Mouse (Mus musculus) liver, adult (tissue): ENCODE results near the gene Col26a1.

Experiments used
- GATA4 ChIP-seq: IDR thresholded peaks from 2 replicates; pipeline ENCODE4 v1.6.1; 2014; ENCODE audit warnings: mild to moderate bottlenecking, low read length; ENCODE audit not compliant: insufficient replicate concordance

Gene Col26a1

GRCm38 (mm10) chr5:136861191-136861940 lies 21.6 kb downstream of the Col26a1 start:
- no peak for TF ChIP-seq GATA4

GRCm38 (mm10) chr5:136850716-136851115 lies 32.3 kb downstream of the Col26a1 start:
- TF ChIP-seq GATA4: no peak

GRCm38 (mm10) chr5:136846385-136847264 lies 36.4 kb downstream of the Col26a1 start:
- no peak for TF ChIP-seq GATA4

GRCm38 (mm10) chr5:136843930-136844329 lies 39.1 kb downstream of the Col26a1 start:
- no peak for TF ChIP-seq GATA4

DNA sequence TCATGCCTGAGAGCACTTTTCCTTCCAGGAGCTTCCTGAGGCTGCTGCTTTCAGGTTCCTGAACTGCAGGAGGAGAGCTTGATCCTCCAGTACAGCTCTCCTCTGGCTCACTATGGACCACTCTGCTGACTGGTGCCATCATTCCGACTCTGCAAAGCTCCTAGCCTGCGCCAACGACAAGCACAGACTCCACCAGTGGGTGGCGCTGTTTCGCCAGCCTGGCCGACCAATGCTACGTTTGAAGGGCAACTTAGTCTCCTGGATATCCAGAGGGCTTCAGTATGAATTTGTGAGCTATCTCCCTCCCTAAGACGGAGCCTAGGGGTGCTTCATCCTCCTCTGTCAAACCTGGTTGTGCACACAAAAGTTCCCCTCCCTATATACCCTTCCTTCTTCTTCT lies 43.0 kb downstream of the Col26a1 start:
- TF ChIP-seq GATA4: no peak

DNA sequence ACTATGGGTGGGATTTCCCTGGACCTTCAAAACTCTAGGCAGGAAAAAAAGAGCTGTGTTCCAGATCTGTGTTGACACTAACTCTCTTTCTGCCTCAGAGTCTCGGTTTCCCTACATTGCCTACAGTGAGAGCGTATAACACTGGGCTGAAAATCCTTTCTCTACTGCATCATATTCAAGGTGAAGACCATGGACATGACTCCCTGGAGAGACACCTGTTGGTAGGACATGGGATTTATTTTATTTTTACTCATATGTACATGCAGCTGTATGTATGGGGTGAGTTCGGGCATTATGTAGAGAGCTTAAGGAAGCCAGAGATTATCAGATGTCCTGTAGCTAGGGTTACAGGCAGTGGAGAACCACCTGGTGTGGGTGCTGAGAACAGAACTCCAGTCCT lies 50.0 kb downstream of the Col26a1 start:
- TF ChIP-seq GATA4: no peak

GRCm38 (mm10) chr5:136830156-136830555 lies 52.9 kb downstream of the Col26a1 start:
- no peak for TF ChIP-seq GATA4

- TF ChIP-seq GATA4: no peak
Measured at GRCm38 (mm10) chr5:136821971-136822370, 61.0 kb downstream of the Col26a1 start.

GRCm38 (mm10) chr5:136820911-136821310 lies 62.1 kb downstream of the Col26a1 start:
- TF ChIP-seq GATA4: no peak

DNA sequence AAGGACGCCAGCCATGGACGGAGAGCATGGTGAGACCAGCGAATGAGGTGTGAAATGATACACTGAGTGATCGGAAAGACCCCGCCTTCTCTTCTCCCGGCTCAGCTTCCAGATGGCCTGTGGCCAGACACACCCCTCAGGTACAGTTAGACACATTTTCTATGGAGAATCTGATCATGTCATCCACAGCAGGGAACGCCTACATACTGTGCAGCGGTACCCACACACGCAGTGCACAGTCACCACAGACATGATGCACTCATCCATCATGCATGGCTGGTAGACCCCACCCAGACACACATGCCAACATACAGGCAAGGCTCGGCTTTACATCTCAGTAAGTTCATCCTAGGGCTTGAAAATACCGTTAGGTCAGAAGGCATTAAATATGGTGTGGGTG lies 63.3 kb downstream of the Col26a1 start:
- TF ChIP-seq GATA4: no peak

DNA sequence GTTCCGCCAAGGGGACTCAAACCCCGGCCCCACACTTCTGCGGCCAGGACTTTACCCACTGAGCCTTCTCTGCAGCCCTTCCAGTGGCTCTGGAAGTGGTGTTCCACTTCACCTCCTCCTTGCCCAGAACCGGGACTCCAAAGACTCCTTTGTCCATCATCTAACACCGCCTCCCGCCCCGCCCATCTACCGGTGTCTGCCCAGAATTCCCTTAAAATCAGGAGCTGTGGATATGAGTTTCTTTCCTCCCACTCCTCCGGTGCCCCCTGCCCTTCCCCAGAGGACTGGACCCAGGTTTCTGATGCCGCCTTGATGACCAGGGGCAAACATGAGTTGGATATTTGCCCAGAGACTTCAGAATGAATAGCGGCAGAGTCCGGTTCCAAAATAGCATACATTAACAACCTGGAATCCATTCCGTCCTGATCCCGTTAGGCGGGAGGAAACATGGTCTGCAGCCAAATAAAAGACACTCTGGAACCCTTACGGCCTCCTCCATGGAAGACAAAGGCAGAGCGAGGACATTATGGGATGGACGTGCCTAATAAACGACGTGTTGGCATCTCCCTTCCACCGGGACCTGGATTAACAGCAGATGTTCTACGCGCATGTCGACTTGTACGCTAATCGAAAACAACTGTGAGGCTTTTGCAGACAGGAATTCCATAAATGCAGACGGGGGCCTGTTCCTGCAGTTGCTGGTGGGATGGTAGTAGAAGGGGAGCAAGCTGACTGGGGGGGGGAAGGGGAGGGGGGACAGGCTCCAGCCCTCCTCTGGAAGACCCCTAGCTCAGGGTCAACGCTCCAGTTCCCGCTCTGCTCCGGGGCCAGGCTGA lies 72.3 kb downstream of the Col26a1 start:
- TF ChIP-seq GATA4: no peak

DNA sequence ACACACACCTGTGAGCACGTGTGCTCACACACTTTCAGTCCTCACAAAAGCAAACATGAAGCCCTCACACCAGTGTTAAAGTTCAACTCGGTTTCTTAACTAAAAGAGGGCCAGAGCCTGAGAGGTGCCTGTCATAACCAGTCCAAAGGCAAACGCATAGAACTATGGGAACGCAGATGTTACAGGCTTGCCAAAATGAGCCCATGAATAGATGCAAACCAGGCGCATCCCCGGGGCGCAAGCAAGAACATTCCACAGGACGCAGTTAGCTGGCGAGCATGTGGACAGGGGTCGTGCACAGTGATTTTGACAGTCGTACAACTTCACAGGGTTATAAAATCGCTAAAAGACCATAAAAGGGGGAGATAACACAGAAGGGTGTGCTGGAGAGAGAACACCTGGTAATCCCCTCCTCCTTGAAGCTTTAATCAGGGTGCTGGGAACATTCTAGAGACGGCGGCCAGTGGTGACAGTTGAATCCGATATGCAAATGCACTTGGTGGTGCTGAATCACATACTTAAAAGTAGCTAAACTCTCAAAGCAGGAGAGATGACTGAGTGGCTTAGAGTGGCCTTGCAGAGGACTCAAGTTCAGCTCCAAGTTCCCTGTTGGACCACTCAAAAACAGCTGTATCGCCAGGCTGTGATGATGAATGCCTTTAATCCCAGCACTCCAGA lies 76.5 kb downstream of the Col26a1 start:
- TF ChIP-seq GATA4: no peak

DNA sequence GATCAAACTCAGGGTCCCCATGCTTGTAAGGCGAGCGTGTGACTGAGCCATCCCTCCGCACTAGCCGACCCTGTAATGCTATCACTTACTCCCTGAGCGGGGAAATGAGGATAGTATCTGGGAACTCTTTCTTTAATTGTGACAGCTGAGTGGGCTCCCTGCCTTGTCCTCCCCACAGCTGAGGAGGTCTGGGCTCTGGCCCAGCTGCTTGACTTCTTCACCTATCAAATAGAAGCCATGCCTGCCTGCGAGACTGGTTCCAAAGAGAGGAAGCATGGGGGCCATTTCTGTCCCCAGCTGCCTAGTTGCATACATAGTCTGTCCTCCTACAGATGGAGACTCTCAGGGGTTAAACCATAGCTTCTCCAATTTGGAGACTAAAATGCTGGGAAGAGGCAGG lies 78.0 kb downstream of the Col26a1 start:
- no peak for TF ChIP-seq GATA4

DNA sequence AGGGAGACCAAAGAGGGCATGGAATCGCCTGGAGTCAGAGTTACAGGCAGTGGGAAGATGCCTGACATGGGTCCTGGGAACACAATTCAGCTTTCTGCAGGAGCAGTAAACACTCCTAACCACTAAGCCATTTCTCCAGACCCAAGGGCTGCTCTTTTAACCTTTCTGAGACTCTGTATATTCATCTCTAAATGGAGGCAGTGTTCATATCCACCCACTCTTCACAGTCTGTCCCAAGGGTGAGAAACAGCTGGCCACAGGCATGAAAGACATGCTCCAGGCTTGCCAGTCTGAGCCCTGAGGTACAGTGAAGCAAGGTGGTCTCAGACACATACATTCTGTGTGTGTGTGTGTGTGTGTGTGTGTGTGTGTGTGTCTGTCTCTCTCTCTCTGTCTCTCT lies 78.8 kb downstream of the Col26a1 start:
- TF ChIP-seq GATA4: no peak

- no peak for TF ChIP-seq GATA4
Measured at GRCm38 (mm10) chr5:136802732-136803131, 80.3 kb downstream of the Col26a1 start.

DNA sequence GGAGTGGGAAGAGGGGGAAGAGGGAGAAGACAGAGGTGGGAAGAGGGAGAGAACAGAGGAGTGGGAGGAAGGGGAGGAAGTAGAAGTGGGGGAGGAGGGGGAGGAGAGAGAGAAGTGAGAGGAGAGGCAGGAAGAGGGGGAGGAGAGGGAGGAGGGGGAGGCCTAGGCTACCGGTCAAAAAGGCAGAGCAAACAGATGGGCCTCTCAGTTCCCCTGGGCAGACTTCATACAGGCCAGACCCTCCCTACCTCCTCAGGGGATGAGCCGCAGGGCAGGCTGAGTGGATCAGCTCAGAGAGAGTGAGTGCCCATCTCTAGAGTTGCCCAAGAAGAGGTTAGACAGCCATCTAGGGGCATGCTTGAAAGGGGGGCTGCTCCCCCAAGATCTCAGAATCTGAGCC lies 86.1 kb downstream of the Col26a1 start:
- TF ChIP-seq GATA4: no peak
